Mouse (Mus musculus) stomach, postnatal 0 days (tissue): ENCODE measurements at regions not wholly inside any gene's neighbourhood (a gene's known extent, or its start where the extent isn't known, plus 50 kb on each side); places are given as distances from the start of the nearest gene placed in this dataset.

Experiments
- CTCF ChIP-seq: IDR thresholded peaks from 2 replicates; pipeline ENCODE4 v1.5.1; 2016; ENCODE audit warnings: antibody characterized with exemption, low read depth, mild to moderate bottlenecking, moderate library complexity
- EP300 ChIP-seq: optimal IDR thresholded peaks from 2 replicates; pipeline ENCODE3; 2016; ENCODE audit warnings: antibody characterized with exemption

GRCm38 (mm10) chr9:118266298-118266697 lies 116.3 kb upstream of the Cmc1 start:
- no peak for TF ChIP-seq EP300
- no peak for TF ChIP-seq CTCF
